Mouse (Mus musculus) brain, embryonic 14.5 days (tissue): ENCODE results near the gene Retreg1.

Experiments
- CTCF ChIP-seq: fragments of 200-500 bp; IDR thresholded peaks from 2 replicates; pipeline ENCODE4 v1.5.1; 2012; ENCODE audit warnings: inconsistent platforms, mild to moderate bottlenecking, moderate library complexity, borderline replicate concordance; ENCODE audit not compliant: insufficient read depth, insufficient read length; ENCODE audit errors: extremely low read depth
- POLR2A ChIP-seq: fragments of 200-500 bp; IDR thresholded peaks from 2 replicates; pipeline ENCODE4 v1.6.1; 2012; ENCODE audit warnings: mild to moderate bottlenecking, inconsistent platforms, borderline replicate concordance; ENCODE audit not compliant: poor library complexity, insufficient read depth, insufficient read length, severe bottlenecking; ENCODE audit errors: extremely low read depth

DNA sequence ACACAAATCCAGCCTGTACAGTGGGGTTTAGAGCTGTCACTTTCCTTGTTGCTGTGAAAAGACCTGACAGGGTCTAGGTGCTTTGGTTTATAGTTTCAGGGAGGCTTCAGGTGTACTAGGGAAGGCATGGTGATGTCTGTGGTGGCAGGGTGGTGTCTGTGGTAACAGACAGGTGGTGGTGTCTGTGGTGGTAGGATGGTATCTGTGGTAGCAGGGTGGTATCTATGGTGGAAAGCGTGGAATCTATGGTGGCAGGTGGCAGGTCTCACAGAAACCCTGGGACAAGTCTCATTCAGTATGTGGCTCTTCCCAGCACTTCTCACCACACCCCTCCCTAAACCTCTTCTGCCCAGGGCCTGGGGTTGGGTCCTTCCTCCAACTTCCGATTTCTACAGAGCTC lies 8.7 kb upstream of the Retreg1 start:
- no peak for TF ChIP-seq CTCF
- TF ChIP-seq POLR2A, result no peak
